Mouse (Mus musculus) T-cell, adult 2 months (primary cell): ENCODE data around the gene Trak1.

ENCODE experiments used
- DNase-seq: peaks from one replicate; pipeline ENCODE4 v3.0.0; 2022; ENCODE audit warnings: low spot score

Trak1 gene

GRCm38 (mm10) chr9:121398100-121398760 lies 100.9 kb downstream of the Trak1 start:
- DNase-seq = no peak

- no peak for DNase-seq
Measured at GRCm38 (mm10) chr9:121398761-121399160, 101.5 kb downstream of the Trak1 start.

- DNase-seq = no peak
Measured at GRCm38 (mm10) chr9:121400608-121401007, 103.3 kb downstream of the Trak1 start.

GRCm38 (mm10) chr9:121403157-121403671 lies 105.9 kb downstream of the Trak1 start:
- DNase-seq = no peak

- no peak for DNase-seq
Measured at GRCm38 (mm10) chr9:121403699-121404098, 106.4 kb downstream of the Trak1 start.

GRCm38 (mm10) chr9:121405088-121405681 lies 107.9 kb downstream of the Trak1 start:
- no peak for DNase-seq

- no peak for DNase-seq
Measured at GRCm38 (mm10) chr9:121405792-121406191, 108.5 kb downstream of the Trak1 start.

- no peak for DNase-seq
Measured at GRCm38 (mm10) chr9:121414237-121414636, 116.9 kb downstream of the Trak1 start.

GRCm38 (mm10) chr9:121415626-121416241 lies 118.4 kb downstream of the Trak1 start:
- DNase-seq = no peak

GRCm38 (mm10) chr9:121416460-121416859 lies 119.2 kb downstream of the Trak1 start:
- DNase-seq = no peak

- no peak for DNase-seq
Measured at GRCm38 (mm10) chr9:121416872-121417637, 119.8 kb downstream of the Trak1 start.

- DNase-seq = no peak
Measured at GRCm38 (mm10) chr9:121419011-121419410, 121.7 kb downstream of the Trak1 start.

GRCm38 (mm10) chr9:121419573-121419972 lies 122.3 kb downstream of the Trak1 start:
- no peak for DNase-seq

GRCm38 (mm10) chr9:121420817-121421216 lies 123.5 kb downstream of the Trak1 start:
- no peak for DNase-seq

GRCm38 (mm10) chr9:121422402-121422801 lies 125.1 kb downstream of the Trak1 start:
- no peak for DNase-seq

- no peak for DNase-seq
Measured at GRCm38 (mm10) chr9:121423621-121424020, 126.3 kb downstream of the Trak1 start.

- DNase-seq = no peak
Measured at GRCm38 (mm10) chr9:121424281-121425164, 127.2 kb downstream of the Trak1 start.

GRCm38 (mm10) chr9:121426451-121426850 lies 129.1 kb downstream of the Trak1 start:
- DNase-seq = no peak

- peak; percentile 11 for DNase-seq
Measured at GRCm38 (mm10) chr9:121426902-121427301, 129.6 kb downstream of the Trak1 start.

GRCm38 (mm10) chr9:121429592-121429991 lies 132.3 kb downstream of the Trak1 start:
- no peak for DNase-seq

- DNase-seq = no peak
Measured at GRCm38 (mm10) chr9:121430379-121430778, 133.1 kb downstream of the Trak1 start.
